In genomic region chr1:67061456-67062085, GRCm38 (mm10) we compare ENCODE assay signal across 8 mouse cellular contexts. TPM values are rescaled to one million over a fixed set of nuclear protein-coding genes. Genes with fewer than 3 reads are reported as not detected.
A peak's percentile ranks its signal among the peaks of the same experiment; 100 is the strongest.
DNase-seq lines count a peak whose midpoint lies in the region; ATAC-seq lines count a peak whose summit lies in the region.

No protein-coding gene starts in this region.

- H3K4me3 ChIP-seq in liver, embryonic 12.5 days = no peak overlapping the region
- no peak overlapping the region for H3K4me3 ChIP-seq in intestine, embryonic 15.5 days (replicated peaks)
- H3K4me3 ChIP-seq in midbrain, embryonic 12.5 days = no peak overlapping the region

- H3K36me3 ChIP-seq in liver, embryonic 12.5 days = no peaks in the 10 kb centered on the region
- H3K36me3 ChIP-seq in intestine, embryonic 15.5 days = no peaks in the 10 kb centered on the region
- H3K36me3 ChIP-seq in midbrain, embryonic 12.5 days = no peaks in the 10 kb centered on the region

- H3K9ac ChIP-seq in liver, embryonic 12.5 days = no peak overlapping the region
- no peak overlapping the region for H3K9ac ChIP-seq in intestine, embryonic 15.5 days
- H3K9ac ChIP-seq in midbrain, embryonic 12.5 days (replicated peaks) = no peak overlapping the region

- WGBS in liver, embryonic 12.5 days (ENCODE audit: insufficient replicate concordance) = 12% methylated on average over 7 of the region's 7 CpGs
- 5% methylated on average over 7 of the region's 7 CpGs for WGBS in intestine, embryonic 15.5 days
- WGBS in midbrain, embryonic 12.5 days = 12% methylated on average over 7 of the region's 7 CpGs

- no peaks in the 10 kb centered on the region for H3K4me1 ChIP-seq in liver, embryonic 12.5 days
- no peaks in the 10 kb centered on the region for H3K4me1 ChIP-seq in intestine, embryonic 15.5 days (replicated peaks)
- H3K4me1 ChIP-seq in midbrain, embryonic 12.5 days = no peaks in the 10 kb centered on the region

- no peak overlapping the region for H3K4me2 ChIP-seq in liver, embryonic 12.5 days
- no peak overlapping the region for H3K4me2 ChIP-seq in intestine, embryonic 15.5 days (replicated peaks)
- no peak overlapping the region for H3K4me2 ChIP-seq in midbrain, embryonic 12.5 days (replicated peaks)

- ATAC-seq in liver, embryonic 12.5 days = no peak
- peak; percentile 99 for ATAC-seq in frontal cortex, adult (ENCODE audit: low TSS enrichment)
- ATAC-seq in intestine, embryonic 15.5 days = peak; percentile 51
- peak; percentile 85 for ATAC-seq in midbrain, embryonic 12.5 days (ENCODE audit: low FRiP score, low read depth)

- peak; percentile 53 for DNase-seq in liver
- DNase-seq in cerebellum, adult 8-10 months = peak; percentile 49
- DNase-seq in left cerebral cortex, postnatal 36 days (ENCODE audit: low spot score in 2 of 2) = peak; percentile 51 to 75
- peak; percentile 8 to 18 for DNase-seq in spleen, postnatal 36 days (ENCODE audit: low spot score in 2 of 2)

- no peaks in the 10 kb centered on the region for H3K27me3 ChIP-seq in liver, embryonic 12.5 days (replicated peaks)
- no peaks in the 10 kb centered on the region for H3K27me3 ChIP-seq in intestine, embryonic 15.5 days (replicated peaks)
- no peaks in the 10 kb centered on the region for H3K27me3 ChIP-seq in midbrain, embryonic 12.5 days

- H3K27ac ChIP-seq in liver, embryonic 12.5 days = no peak overlapping the region
- no peak overlapping the region for H3K27ac ChIP-seq in intestine, embryonic 15.5 days
- no peak overlapping the region for H3K27ac ChIP-seq in midbrain, embryonic 12.5 days (replicated peaks)

- H3K9me3 ChIP-seq in liver, embryonic 12.5 days (replicated peaks) = no peaks in the 10 kb centered on the region
- no peaks in the 10 kb centered on the region for H3K9me3 ChIP-seq in intestine, embryonic 15.5 days
- H3K9me3 ChIP-seq in midbrain, embryonic 12.5 days = no peaks in the 10 kb centered on the region

- intact Hi-C loops in left cerebral cortex, postnatal 36 days (cut with DNase I) = no loop called here

RNA-seq across cellular contexts. Expression of gene Lancl1, which starts 22.9 kb away (rescaled TPM):
- polyA plus RNA-seq in liver, embryonic 12.5 days (2016; fragmentation: Nextera tagmentation; extraction: Ambion mirVana) = 27.6 and 31.9 TPM in 2 replicates
- polyA plus RNA-seq in intestine, embryonic 15.5 days (2015; fragmentation: Nextera tagmentation; extraction: Ambion mirVana) = 68.5 and 71.6 TPM in 2 replicates
- total RNA-seq in left cerebral cortex, postnatal 36 days (2021) = 100 to 1,000 TPM; 177 to 209 TPM
- polyA plus RNA-seq in midbrain, embryonic 12.5 days (2016; fragmentation: Nextera tagmentation; extraction: Ambion mirVana) = 93.9 and 103 TPM in 2 replicates

Comparison
In these comparisons a context has a peak if more than half of its experiments do, and no peak if none do; other contexts are left out.
1. DNase-seq: peak in every context shown above with its lines; median percentile 63 in left cerebral cortex, postnatal 36 days; 53 in liver; 49 in cerebellum, adult 8-10 months; 13 in spleen, postnatal 36 days.